Mouse (Mus musculus) liver (tissue): ENCODE measurements around the gene March9.
A peak's percentile ranks its signal among the peaks of the same experiment; 100 is the strongest.

Experiments used
- DNase-seq: peaks from one replicate; pipeline ENCODE4 v3.0.0-alpha.2; 2020; ENCODE audit warnings: mixed read lengths

The March9 gene

GRCm38 (mm10) chr10:127061513-127061912 lies 1.5 kb upstream of the March9 start:
- no peak for DNase-seq

GRCm38 (mm10) chr10:127061085-127061484 lies 1.1 kb upstream of the March9 start:
- DNase-seq: no peak

- no peak for DNase-seq
Observed at GRCm38 (mm10) chr10:127059174-127059967, 613 bp downstream of the March9 start.

- no peak for DNase-seq
Observed at GRCm38 (mm10) chr10:127058708-127059107, 1.3 kb downstream of the March9 start.

GRCm38 (mm10) chr10:127058161-127058560 lies 1.8 kb downstream of the March9 start:
- DNase-seq: peak; percentile 74

GRCm38 (mm10) chr10:127056490-127056889 lies 3.5 kb downstream of the March9 start:
- no peak for DNase-seq

GRCm38 (mm10) chr10:127055406-127055805 lies 4.6 kb downstream of the March9 start:
- no peak for DNase-seq

GRCm38 (mm10) chr10:127054646-127055045 lies 5.3 kb downstream of the March9 start:
- no peak for DNase-seq

- no peak for DNase-seq
Observed at GRCm38 (mm10) chr10:127050119-127050474, 9.9 kb downstream of the March9 start.

GRCm38 (mm10) chr10:127049395-127050118 lies 10.4 kb downstream of the March9 start:
- no peak for DNase-seq

GRCm38 (mm10) chr10:127048608-127049394 lies 11.2 kb downstream of the March9 start:
- DNase-seq: no peak

- no peak for DNase-seq
Observed at GRCm38 (mm10) chr10:127047954-127048353, 12.0 kb downstream of the March9 start, which contains the start of gene Cyp27b1. TSS of gene Cyp27b1 (plus strand) at chr10:127048250.

GRCm38 (mm10) chr10:127043187-127043586 lies 16.8 kb downstream of the March9 start:
- no peak for DNase-seq

- DNase-seq: no peak
Observed at GRCm38 (mm10) chr10:127042468-127043115, 17.4 kb downstream of the March9 start.

- peak; percentile 84 for DNase-seq
Observed at GRCm38 (mm10) chr10:127041774-127042338, 18.1 kb downstream of the March9 start.

- peak; percentile 34 for DNase-seq
Observed at GRCm38 (mm10) chr10:127041274-127041766, 18.7 kb downstream of the March9 start, which contains the start of the genes Mettl1 and Eef1akmt3. TSS of gene Mettl1 (plus strand) at chr10:127041414. TSS of gene Eef1akmt3 (minus strand) at chr10:127041513.

GRCm38 (mm10) chr10:127040569-127041214 lies 19.3 kb downstream of the March9 start:
- DNase-seq: no peak

- DNase-seq: no peak
Observed at GRCm38 (mm10) chr10:127037641-127038040, 22.3 kb downstream of the March9 start.

GRCm38 (mm10) chr10:127036273-127036672 lies 23.7 kb downstream of the March9 start:
- no peak for DNase-seq

- no peak for DNase-seq
Observed at GRCm38 (mm10) chr10:127033301-127033741, 26.7 kb downstream of the March9 start.
